Mouse (Mus musculus) frontal cortex, postnatal 14 days (tissue): ENCODE data around the gene Lama4.

Experiments
- DNase-seq, 2 experiments: peaks; one replicate each; pipeline ENCODE4 v3.0.0; 2022; ENCODE audit warnings: low spot score in 2 of 2

Lama4 gene

GRCm38 (mm10) chr10:39157321-39157720, 192.0 kb downstream of the Lama4 start:
- no peak for DNase-seq

GRCm38 (mm10) chr10:39158306-39158705, 193.0 kb downstream of the Lama4 start:
- no peak for DNase-seq
